Mouse (Mus musculus): Measurements from ENCODE around the gene Tox3. TPM values are rescaled to one million over a fixed set of nuclear protein-coding genes. Genes with fewer than 3 reads are reported as not detected.

Gene Tox3
- polyA plus RNA-seq, 1 experiment, result 5.7 TPM

DNA sequence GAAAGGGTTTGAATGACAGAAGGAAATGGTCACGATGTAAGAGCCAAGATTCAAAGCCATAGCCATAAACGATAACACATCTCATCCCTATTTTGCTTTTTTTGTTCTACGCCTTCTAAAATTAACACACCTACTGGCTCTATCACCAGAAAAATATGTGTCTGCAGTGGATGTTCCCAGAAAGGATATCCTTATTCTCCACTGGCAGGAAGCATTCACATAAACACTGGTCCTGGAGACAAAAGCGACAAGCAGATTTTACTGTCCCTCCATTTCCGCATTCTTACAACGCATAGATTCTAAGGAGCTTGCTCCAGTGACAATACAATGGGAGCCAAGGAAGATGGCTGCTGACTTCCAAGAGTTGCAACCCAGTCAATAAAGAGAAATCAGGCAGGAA, 57.3 kb downstream of the Tox3 start:
- H3K9ac ChIP-seq (ENCODE audit: low read depth, poor library complexity, severe bottlenecking), result no peak overlapping the region
- H3K4me1 ChIP-seq (ENCODE audit: control insufficient read depth, insufficient read depth, low read length), result no peaks in the 10 kb centered on the region
- no peaks in the 10 kb centered on the region; the same call in 1 of the 2 replicates for H3K9me3 ChIP-seq (replicated peaks; ENCODE audit: control insufficient read depth, insufficient read depth, low read length, poor library complexity, severe bottlenecking)
- H3K27ac ChIP-seq (ENCODE audit: insufficient read depth, low read length), result no peak overlapping the region
- H3K36me3 ChIP-seq (ENCODE audit: control insufficient read depth, insufficient read depth, low read length, poor library complexity, severe bottlenecking), result no peaks in the 10 kb centered on the region
- TF ChIP-seq POLR2A (IDR thresholded peaks at IDR 0.05; ENCODE audit: insufficient read depth, low read length) (no peak), CTCF (IDR thresholded peaks at IDR 0.05; ENCODE audit: low read depth, low read length) (no peak), EP300 (IDR thresholded peaks at IDR 0.05; ENCODE audit: insufficient read depth, low read depth, low read length) (no peak)
- H3K27me3 ChIP-seq (ENCODE audit: control insufficient read depth, insufficient read depth, low read length, poor library complexity, severe bottlenecking), result no peaks in the 10 kb centered on the region
- H3K4me3 ChIP-seq (ENCODE audit: low read depth, low read length), result no peak overlapping the region

GRCm38 (mm10) chr8:90276722-90277121, 71.4 kb downstream of the Tox3 start:
- Histone ChIP-seq H3K9me3 (replicated peaks; ENCODE audit: control insufficient read depth, insufficient read depth, low read length, poor library complexity, severe bottlenecking) (no peaks in the 10 kb centered on the region), H3K27me3 (ENCODE audit: control insufficient read depth, insufficient read depth, low read length, poor library complexity, severe bottlenecking) (no peaks in the 10 kb centered on the region), H3K9ac (ENCODE audit: low read depth, poor library complexity, severe bottlenecking) (no peak overlapping the region), H3K4me1 (ENCODE audit: control insufficient read depth, insufficient read depth, low read length) (no peaks in the 10 kb centered on the region), H3K4me3 (ENCODE audit: low read depth, low read length) (no peak overlapping the region), H3K27ac (ENCODE audit: insufficient read depth, low read length) (no peak overlapping the region), H3K36me3 (ENCODE audit: control insufficient read depth, insufficient read depth, low read length, poor library complexity, severe bottlenecking) (no peaks in the 10 kb centered on the region)
- peak; percentile 4 for TF ChIP-seq CTCF (IDR thresholded peaks at IDR 0.05; ENCODE audit: low read depth, low read length)
- no peak for TF ChIP-seq EP300 (IDR thresholded peaks at IDR 0.05; ENCODE audit: insufficient read depth, low read depth, low read length)

DNA sequence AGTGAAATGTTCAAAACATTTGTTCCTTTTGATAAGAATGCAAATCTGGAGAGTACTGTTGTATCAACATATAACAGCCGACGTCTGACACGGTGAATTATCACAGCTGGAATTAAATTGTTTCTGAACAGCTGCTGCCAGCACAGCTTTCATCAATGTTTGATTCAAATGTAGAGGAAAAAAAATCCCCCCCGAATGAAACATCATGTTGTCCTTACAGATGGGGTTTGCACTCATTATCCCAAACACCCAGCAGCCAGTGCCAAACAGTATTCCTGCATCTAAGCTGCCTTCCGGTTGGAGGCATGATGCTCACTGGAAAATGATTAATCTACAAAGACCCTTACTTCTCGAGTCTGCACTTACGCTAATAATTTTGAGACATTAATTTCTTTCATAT, 75.0 kb downstream of the Tox3 start:
- H3K4me1 ChIP-seq (ENCODE audit: control insufficient read depth, insufficient read depth, low read length), result no peaks in the 10 kb centered on the region
- H3K27ac ChIP-seq (ENCODE audit: insufficient read depth, low read length), result no peak overlapping the region

DNA sequence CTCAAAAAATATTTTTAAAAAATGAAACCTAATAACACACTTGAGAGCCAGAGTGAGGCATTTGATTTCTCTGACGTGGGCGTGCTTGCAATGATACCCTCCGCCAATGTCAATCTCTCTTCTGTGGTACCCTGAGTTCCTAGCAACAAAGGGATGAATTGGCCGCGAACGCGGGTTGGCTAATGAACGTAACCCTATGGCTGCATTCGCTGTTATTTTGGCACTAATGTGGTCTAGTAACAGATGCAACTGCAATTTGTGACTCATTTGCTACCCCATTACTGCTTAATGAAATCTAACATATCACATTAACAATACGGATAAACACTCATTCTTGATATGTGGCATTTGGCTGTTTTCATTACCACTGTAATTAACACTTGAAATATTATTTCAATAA, 76.2 kb downstream of the Tox3 start:
- Histone ChIP-seq H3K36me3 (ENCODE audit: control insufficient read depth, insufficient read depth, low read length, poor library complexity, severe bottlenecking) (no peaks in the 10 kb centered on the region), H3K27me3 (ENCODE audit: control insufficient read depth, insufficient read depth, low read length, poor library complexity, severe bottlenecking) (no peaks in the 10 kb centered on the region), H3K9me3 (replicated peaks; ENCODE audit: control insufficient read depth, insufficient read depth, low read length, poor library complexity, severe bottlenecking) (no peaks in the 10 kb centered on the region), H3K4me1 (ENCODE audit: control insufficient read depth, insufficient read depth, low read length) (no peaks in the 10 kb centered on the region), H3K27ac (ENCODE audit: insufficient read depth, low read length) (no peak overlapping the region), H3K9ac (ENCODE audit: low read depth, poor library complexity, severe bottlenecking) (no peak overlapping the region), H3K4me3 (ENCODE audit: low read depth, low read length) (no peak overlapping the region)
- TF ChIP-seq CTCF (IDR thresholded peaks at IDR 0.05; ENCODE audit: low read depth, low read length), result no peak

More for the DNA sequence above, 75.0 kb downstream of the Tox3 start:
- Histone ChIP-seq H3K4me3 (ENCODE audit: low read depth, low read length) (no peak overlapping the region), H3K27me3 (ENCODE audit: control insufficient read depth, insufficient read depth, low read length, poor library complexity, severe bottlenecking) (no peaks in the 10 kb centered on the region), H3K9ac (ENCODE audit: low read depth, poor library complexity, severe bottlenecking) (no peak overlapping the region), H3K36me3 (ENCODE audit: control insufficient read depth, insufficient read depth, low read length, poor library complexity, severe bottlenecking) (no peaks in the 10 kb centered on the region), H3K9me3 (replicated peaks; ENCODE audit: control insufficient read depth, insufficient read depth, low read length, poor library complexity, severe bottlenecking) (no peaks in the 10 kb centered on the region)
- TF ChIP-seq POLR2A (IDR thresholded peaks at IDR 0.05; ENCODE audit: insufficient read depth, low read length), result no peak
- no peak for TF ChIP-seq CTCF (IDR thresholded peaks at IDR 0.05; ENCODE audit: low read depth, low read length)
- TF ChIP-seq EP300 (IDR thresholded peaks at IDR 0.05; ENCODE audit: insufficient read depth, low read depth, low read length), result no peak

GRCm38 (mm10) chr8:90267698-90268256, 80.4 kb downstream of the Tox3 start:
- H3K27me3 ChIP-seq (ENCODE audit: control insufficient read depth, insufficient read depth, low read length, poor library complexity, severe bottlenecking), result no peaks in the 10 kb centered on the region
- no peak overlapping the region for H3K27ac ChIP-seq (ENCODE audit: insufficient read depth, low read length)
- no peak overlapping the region for H3K4me3 ChIP-seq (ENCODE audit: low read depth, low read length)
- H3K4me1 ChIP-seq (ENCODE audit: control insufficient read depth, insufficient read depth, low read length), result no peaks in the 10 kb centered on the region
- no peak overlapping the region for H3K9ac ChIP-seq (ENCODE audit: low read depth, poor library complexity, severe bottlenecking)
- no peaks in the 10 kb centered on the region for H3K9me3 ChIP-seq (replicated peaks; ENCODE audit: control insufficient read depth, insufficient read depth, low read length, poor library complexity, severe bottlenecking)
- no peak for TF ChIP-seq POLR2A (IDR thresholded peaks at IDR 0.05; ENCODE audit: insufficient read depth, low read length)
- TF ChIP-seq EP300 (IDR thresholded peaks at IDR 0.05; ENCODE audit: insufficient read depth, low read depth, low read length), result no peak
- H3K36me3 ChIP-seq (ENCODE audit: control insufficient read depth, insufficient read depth, low read length, poor library complexity, severe bottlenecking), result no peaks in the 10 kb centered on the region

- H3K9me3 ChIP-seq (replicated peaks; ENCODE audit: control insufficient read depth, insufficient read depth, low read length, poor library complexity, severe bottlenecking), result no peaks in the 10 kb centered on the region
- no peak overlapping the region for H3K4me3 ChIP-seq (ENCODE audit: low read depth, low read length)
- H3K27me3 ChIP-seq (ENCODE audit: control insufficient read depth, insufficient read depth, low read length, poor library complexity, severe bottlenecking), result no peaks in the 10 kb centered on the region
- no peak for TF ChIP-seq POLR2A (IDR thresholded peaks at IDR 0.05; ENCODE audit: insufficient read depth, low read length)
- no peak for TF ChIP-seq EP300 (IDR thresholded peaks at IDR 0.05; ENCODE audit: insufficient read depth, low read depth, low read length)
- TF ChIP-seq CTCF (IDR thresholded peaks at IDR 0.05; ENCODE audit: low read depth, low read length), result no peak
- H3K36me3 ChIP-seq (ENCODE audit: control insufficient read depth, insufficient read depth, low read length, poor library complexity, severe bottlenecking), result no peaks in the 10 kb centered on the region
- H3K9ac ChIP-seq (ENCODE audit: low read depth, poor library complexity, severe bottlenecking), result no peak overlapping the region
- no peaks in the 10 kb centered on the region for H3K4me1 ChIP-seq (ENCODE audit: control insufficient read depth, insufficient read depth, low read length)
- H3K27ac ChIP-seq (ENCODE audit: insufficient read depth, low read length), result no peak overlapping the region
These were observed 81.2 kb downstream of the Tox3 start for GRCm38 (mm10) chr8:90266986-90267385.

Measured in ES-Bruce4 (cell line).